Mouse (Mus musculus) forebrain, embryonic 10.5 days (tissue): ENCODE data around the gene Tmem186. TPM values are rescaled to one million over a fixed set of nuclear protein-coding genes. Genes with fewer than 3 reads are reported as not detected.

Source experiments
- DNase-seq: peaks from one replicate; pipeline ENCODE4 v3.0.0-alpha.2; 2017; ENCODE audit warnings: low spot score; ENCODE audit errors: extremely low spot score
- H3K27ac ChIP-seq: fragments of 300-500 bp; sonication (generic); 2 replicates; pipeline ENCODE4 v1.5.1; 2016; ENCODE audit warnings: mild to moderate bottlenecking
- H3K27me3 ChIP-seq: fragments of 300-500 bp; sonication (generic); 2 replicates; pipeline ENCODE4 v1.6.1; 2016; ENCODE audit warnings: mild to moderate bottlenecking; ENCODE audit not compliant: poor library complexity, severe bottlenecking
- H3K36me3 ChIP-seq: fragments of 300-500 bp; sonication (generic); replicated peaks from 2 replicates; pipeline ENCODE4 v1.6.1; 2016; ENCODE audit warnings: mild to moderate bottlenecking, moderate library complexity
- H3K4me1 ChIP-seq: fragments of 300-500 bp; sonication (generic); 2 replicates; pipeline ENCODE4 v1.6.1; 2016
- H3K4me3 ChIP-seq: fragments of 300-500 bp; sonication (generic); 2 replicates; pipeline ENCODE4 v1.5.1; 2016; ENCODE audit warnings: mild to moderate bottlenecking, moderate library complexity
- H3K9me3 ChIP-seq: fragments of 300-500 bp; sonication (generic); 2 replicates; pipeline ENCODE4 v1.6.1; 2016; ENCODE audit warnings: mild to moderate bottlenecking, moderate library complexity
- WGBS: fragments of 180-500 bp; shearing (Covaris S2); methylation state at CpG from one replicate; pipeline ENCODE4 v1.1.7; 2016; 5-methylcytosine and 5-hydroxymethylcytosine counted together
- polyA plus RNA-seq: library from polyadenylated mRNA; unstranded; fragments of >200 nt; fragmentation: Nextera tagmentation; extraction: Ambion mirVana; gene quantifications from 2 replicates; pipeline ENCODE4 v1.2.1, GENCODE M21; 2016

Tmem186 gene
- polyA plus RNA-seq, 1 experiment from 2014 or later = 27.5 TPM

DNA sequence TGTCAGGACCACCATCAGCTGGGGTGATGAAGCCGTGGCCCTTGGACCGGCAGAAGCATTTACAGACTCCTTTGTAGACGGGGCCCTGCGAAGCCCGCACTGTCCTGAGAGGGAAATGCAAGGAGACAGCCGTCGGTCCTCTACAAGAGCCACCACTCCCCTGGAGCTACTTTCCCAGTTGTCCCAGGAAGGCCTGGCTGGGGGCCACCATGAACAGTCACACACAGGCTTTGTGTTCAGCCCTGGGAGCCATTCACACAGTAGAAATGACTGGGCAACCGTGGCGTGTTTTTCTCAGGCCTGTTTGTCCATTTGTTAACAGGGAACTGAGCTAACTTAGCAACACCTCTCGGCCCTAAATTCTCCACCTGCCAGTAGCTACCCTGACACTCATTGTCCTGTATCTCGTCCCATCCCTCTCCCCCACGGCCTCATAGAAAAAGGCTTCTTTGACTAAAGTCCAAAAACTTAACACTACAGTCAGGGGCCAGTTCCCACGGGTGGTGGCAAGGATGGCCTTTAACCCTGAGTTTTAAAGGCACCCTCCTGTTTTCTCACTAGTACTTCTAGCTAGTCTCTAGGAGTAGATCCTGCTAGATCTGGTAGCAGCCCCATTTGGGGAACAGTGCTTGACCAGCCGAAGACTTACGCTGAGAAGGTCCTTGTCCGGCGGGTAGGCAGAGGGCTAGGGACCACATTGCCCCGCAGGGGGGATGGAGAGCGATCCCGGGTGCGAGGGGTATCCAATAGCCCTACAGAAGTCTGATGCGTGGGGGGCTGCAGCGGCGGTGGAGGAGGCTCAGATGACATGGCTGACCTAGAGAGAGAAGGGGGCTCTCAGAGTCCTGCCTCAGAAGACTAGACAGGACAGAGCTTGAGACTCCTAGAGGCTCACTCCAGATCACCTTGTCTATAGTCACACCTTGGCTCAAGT, 26.4 kb upstream of the Tmem186 start:
- Histone ChIP-seq H3K4me1 (peaks cover 27% of the 10 kb centered on the region), H3K4me3 (no peak overlapping the region), H3K27me3 (no peaks in the 10 kb centered on the region), H3K9me3 (no peaks in the 10 kb centered on the region), H3K27ac (no peak overlapping the region), H3K36me3 (peaks cover 86% of the 10 kb centered on the region)
- DNase-seq = no peak
- WGBS = 87% methylated on average over 24 of the region's 24 CpGs

DNA sequence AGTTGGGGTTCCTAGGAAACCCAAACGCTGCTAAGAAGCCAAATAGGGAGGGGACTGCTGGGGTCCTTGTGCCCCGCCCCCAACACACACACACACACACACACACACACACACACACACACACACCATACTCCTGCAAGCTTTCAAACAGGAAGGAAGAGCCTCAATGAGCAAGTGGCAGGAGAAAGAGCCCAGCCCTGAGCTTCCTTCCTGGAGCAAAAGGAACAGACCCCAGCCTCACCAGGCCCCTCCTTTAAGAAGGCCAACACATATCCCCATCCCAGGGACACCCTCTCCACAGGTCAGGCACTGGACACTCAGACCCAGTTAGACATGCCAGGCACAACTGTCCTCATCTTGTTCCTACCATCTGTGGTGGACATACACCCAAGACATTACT, 25.5 kb upstream of the Tmem186 start:
- no peaks in the 10 kb centered on the region for H3K9me3 ChIP-seq
- H3K4me1 ChIP-seq = peaks cover 19% of the 10 kb centered on the region
- H3K36me3 ChIP-seq = peaks cover 89% of the 10 kb centered on the region
- 83% methylated on average over 2 of the region's 2 CpGs for WGBS
- H3K27ac ChIP-seq = no peak overlapping the region
- H3K27me3 ChIP-seq = no peaks in the 10 kb centered on the region
- H3K4me3 ChIP-seq = no peak overlapping the region
- no peak for DNase-seq

DNA sequence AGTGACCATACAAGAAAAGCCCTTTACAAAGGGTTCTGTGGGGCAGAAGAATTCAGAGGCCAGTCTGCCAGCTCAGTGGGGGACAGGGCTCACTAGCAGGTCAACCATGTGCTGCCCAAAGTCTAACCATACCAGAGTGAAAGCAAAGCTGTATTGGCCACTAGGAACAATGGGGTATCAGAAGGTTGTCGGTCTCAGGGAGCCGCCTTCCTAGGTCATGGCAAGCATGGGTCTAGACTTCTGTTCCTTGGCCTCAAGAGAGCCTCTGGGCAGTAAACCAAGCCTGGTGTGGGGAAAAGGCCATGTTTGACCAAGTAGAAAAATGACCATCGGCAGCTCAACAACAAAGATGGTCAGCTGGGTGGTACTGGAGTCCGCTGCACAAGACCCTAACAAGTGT, 21.3 kb upstream of the Tmem186 start:
- no peak overlapping the region for H3K4me3 ChIP-seq
- peaks cover 95% of the 10 kb centered on the region for H3K36me3 ChIP-seq
- H3K9me3 ChIP-seq = no peaks in the 10 kb centered on the region
- no peaks in the 10 kb centered on the region for H3K27me3 ChIP-seq
- 87% methylated on average over 4 of the region's 4 CpGs for WGBS
- H3K4me1 ChIP-seq = no peaks in the 10 kb centered on the region
- H3K27ac ChIP-seq = no peak overlapping the region
- no peak for DNase-seq

DNA sequence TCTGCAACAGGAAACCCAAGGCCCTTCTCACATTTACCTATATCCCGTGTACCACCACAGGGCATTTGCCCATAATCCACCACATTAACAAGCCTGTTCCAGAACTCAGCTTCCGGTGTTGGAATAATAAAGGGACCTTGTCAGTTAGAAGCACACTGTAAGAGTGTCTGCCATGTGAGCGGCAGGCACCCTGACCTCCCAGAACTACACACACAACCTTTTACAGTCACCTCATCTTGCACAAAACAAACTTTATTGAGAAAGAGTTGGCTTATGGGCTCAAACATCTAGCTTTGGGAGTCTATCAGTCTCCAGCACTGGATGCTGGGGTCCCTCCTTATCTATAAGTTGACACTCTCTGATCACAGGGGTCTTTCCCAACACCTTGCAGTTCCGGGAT, 20.8 kb upstream of the Tmem186 start:
- no peaks in the 10 kb centered on the region for H3K9me3 ChIP-seq
- H3K4me1 ChIP-seq = no peaks in the 10 kb centered on the region
- peaks cover 95% of the 10 kb centered on the region for H3K36me3 ChIP-seq
- H3K4me3 ChIP-seq = no peak overlapping the region
- no peaks in the 10 kb centered on the region for H3K27me3 ChIP-seq
- no peak for DNase-seq
- H3K27ac ChIP-seq = no peak overlapping the region
- WGBS = 80% methylated on average over 4 of the region's 4 CpGs

DNA sequence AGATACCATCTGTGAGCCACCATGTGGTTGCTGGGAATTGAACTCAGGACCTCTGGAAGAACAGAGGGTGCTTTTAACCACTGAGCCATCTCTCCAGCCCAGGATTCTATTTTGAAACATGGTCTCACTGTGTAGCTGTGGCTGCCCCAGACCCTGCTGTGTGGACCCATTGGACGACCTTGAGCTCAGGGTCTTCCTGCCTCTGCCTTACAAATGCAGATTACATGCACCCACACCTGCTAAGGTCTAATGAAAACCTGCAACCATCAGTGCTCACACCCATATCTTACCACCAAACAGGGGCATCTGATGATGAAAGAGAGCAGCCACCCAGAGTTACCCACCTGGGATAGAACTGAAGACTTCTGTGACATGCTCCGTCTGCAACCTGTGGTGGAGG, 18.7 kb upstream of the Tmem186 start:
- Histone ChIP-seq H3K9me3 (no peaks in the 10 kb centered on the region), H3K4me3 (no peak overlapping the region), H3K27ac (no peak overlapping the region), H3K27me3 (no peaks in the 10 kb centered on the region), H3K4me1 (no peaks in the 10 kb centered on the region), H3K36me3 (peaks cover 95% of the 10 kb centered on the region)
- no peak for DNase-seq
- WGBS = 90% methylated on average over 2 of the region's 2 CpGs

DNA sequence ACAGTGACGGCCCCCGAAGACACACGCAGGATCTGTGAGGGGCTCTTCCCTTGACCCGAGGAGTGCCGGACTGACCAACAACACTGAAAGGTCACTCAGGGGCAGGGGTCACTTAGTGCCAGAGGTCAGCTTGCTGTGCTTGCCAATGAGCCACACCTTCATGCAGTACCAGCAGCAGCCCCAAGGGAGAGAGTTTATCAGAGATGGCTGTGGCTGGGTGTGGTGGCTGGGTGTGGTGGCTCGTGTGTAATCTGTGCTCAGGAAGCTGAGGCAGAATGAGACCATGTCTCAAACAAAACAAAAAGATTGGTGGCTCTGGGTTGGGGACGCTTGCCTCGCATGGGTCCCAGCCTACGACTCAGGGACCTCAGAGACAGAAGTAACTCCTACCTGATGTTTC, 18.1 kb upstream of the Tmem186 start:
- no peaks in the 10 kb centered on the region for H3K4me1 ChIP-seq
- no peak for DNase-seq
- no peaks in the 10 kb centered on the region for H3K27me3 ChIP-seq
- peaks cover 97% of the 10 kb centered on the region for H3K36me3 ChIP-seq
- no peaks in the 10 kb centered on the region for H3K9me3 ChIP-seq
- no peak overlapping the region for H3K27ac ChIP-seq
- H3K4me3 ChIP-seq = no peak overlapping the region
- 87% methylated on average over 9 of the region's 9 CpGs for WGBS

DNA sequence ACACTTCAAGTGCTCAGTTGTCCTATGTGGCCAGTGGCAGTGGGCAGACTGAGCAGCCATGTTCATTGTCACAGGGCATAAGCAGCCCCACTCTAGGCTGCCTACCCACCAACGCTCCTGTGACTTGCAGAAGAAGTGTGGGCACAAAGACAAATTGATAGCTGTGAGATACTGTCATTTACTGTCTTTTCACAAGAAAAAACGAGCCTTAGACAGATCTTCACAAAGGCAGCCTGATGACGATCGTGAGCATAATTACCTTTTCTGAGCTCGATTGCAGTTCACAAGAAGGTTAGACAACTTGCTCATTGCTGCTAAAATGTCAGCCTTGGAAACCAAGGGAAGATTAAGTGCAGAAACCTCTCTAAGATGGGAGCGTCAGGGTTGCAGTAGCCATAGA, 17.6 kb upstream of the Tmem186 start:
- H3K27me3 ChIP-seq = no peaks in the 10 kb centered on the region
- WGBS = 90% methylated on average over 6 of the region's 6 CpGs
- H3K9me3 ChIP-seq = no peaks in the 10 kb centered on the region
- H3K4me3 ChIP-seq = no peak overlapping the region
- H3K36me3 ChIP-seq = peaks cover 97% of the 10 kb centered on the region
- H3K4me1 ChIP-seq = no peaks in the 10 kb centered on the region
- H3K27ac ChIP-seq = no peak overlapping the region
- no peak for DNase-seq

DNA sequence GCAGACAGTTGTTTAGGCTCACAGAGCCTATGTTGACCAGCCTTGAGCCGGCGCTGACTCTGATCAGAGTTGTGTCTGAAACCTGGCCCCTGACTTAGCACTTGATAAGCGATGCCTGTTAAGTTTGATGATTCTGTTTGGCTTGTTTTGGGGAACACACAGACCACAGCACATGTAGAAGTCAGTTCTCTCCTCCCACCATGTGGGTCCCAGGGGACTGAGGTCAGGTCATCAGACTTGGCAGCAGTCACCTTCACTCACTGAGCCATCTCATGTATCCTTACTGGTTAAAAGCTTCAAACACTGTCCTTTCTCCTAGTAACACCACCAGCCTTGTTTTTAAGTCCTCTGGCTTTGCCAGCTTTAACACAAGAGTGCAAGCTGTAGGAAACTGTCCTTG, 12.5 kb upstream of the Tmem186 start:
- H3K27ac ChIP-seq = no peak overlapping the region
- no peaks in the 10 kb centered on the region for H3K9me3 ChIP-seq
- no peaks in the 10 kb centered on the region for H3K27me3 ChIP-seq
- no peak for DNase-seq
- H3K4me1 ChIP-seq = no peaks in the 10 kb centered on the region
- no peak overlapping the region for H3K4me3 ChIP-seq
- H3K36me3 ChIP-seq = peaks cover 98% of the 10 kb centered on the region
- 91% methylated on average over 3 of the region's 3 CpGs for WGBS

DNA sequence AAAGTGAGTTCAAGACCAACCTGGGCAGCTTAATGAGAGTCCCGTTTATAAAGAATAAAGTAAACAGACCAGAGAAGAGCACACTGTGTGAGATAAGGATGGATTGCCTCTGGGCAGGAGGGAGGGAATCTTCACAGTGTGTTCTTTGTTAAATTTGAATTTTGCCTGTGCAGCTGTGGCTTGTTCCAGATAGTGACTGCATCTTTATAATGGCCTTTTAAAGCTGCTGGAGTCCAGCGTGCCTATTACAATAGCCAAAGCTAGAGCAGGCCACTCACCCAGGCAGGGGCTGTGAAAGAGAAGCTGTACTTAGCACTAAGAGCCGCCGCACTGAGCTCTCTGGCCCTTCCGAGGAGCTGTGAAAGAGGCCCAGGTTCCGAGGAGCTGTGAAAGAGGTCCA, 8.0 kb upstream of the Tmem186 start:
- no peaks in the 10 kb centered on the region for H3K4me1 ChIP-seq
- H3K27me3 ChIP-seq = no peaks in the 10 kb centered on the region
- no peak for DNase-seq
- H3K27ac ChIP-seq = no peak overlapping the region
- 90% methylated on average over 6 of the region's 6 CpGs for WGBS
- no peaks in the 10 kb centered on the region for H3K9me3 ChIP-seq
- H3K36me3 ChIP-seq = peaks cover 85% of the 10 kb centered on the region
- H3K4me3 ChIP-seq = no peak overlapping the region

DNA sequence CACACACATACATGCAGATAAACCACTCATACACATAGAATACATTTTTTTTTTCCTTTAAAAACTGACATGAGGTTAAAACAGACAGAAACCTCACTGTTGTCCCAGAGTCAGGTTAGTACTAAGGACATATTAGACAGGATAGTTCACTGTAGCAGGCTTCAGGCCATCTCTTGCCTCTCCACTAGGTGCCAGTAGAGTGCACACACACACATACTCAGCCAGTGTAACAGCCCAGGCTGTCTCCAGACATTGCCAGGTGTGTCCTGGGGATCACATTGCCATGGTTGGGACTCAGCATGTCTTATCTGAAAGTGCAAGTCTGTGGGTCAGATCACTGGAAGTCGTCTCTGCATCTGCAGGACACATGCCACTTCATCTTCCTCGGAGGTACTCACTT, 6.3 kb upstream of the Tmem186 start:
- no peak overlapping the region for H3K27ac ChIP-seq
- 71% methylated on average over 2 of the region's 2 CpGs for WGBS
- H3K9me3 ChIP-seq = no peaks in the 10 kb centered on the region
- no peak overlapping the region for H3K4me3 ChIP-seq
- H3K4me1 ChIP-seq = peaks cover 4% of the 10 kb centered on the region
- H3K27me3 ChIP-seq = no peaks in the 10 kb centered on the region
- DNase-seq = no peak
- H3K36me3 ChIP-seq = peaks cover 71% of the 10 kb centered on the region

DNA sequence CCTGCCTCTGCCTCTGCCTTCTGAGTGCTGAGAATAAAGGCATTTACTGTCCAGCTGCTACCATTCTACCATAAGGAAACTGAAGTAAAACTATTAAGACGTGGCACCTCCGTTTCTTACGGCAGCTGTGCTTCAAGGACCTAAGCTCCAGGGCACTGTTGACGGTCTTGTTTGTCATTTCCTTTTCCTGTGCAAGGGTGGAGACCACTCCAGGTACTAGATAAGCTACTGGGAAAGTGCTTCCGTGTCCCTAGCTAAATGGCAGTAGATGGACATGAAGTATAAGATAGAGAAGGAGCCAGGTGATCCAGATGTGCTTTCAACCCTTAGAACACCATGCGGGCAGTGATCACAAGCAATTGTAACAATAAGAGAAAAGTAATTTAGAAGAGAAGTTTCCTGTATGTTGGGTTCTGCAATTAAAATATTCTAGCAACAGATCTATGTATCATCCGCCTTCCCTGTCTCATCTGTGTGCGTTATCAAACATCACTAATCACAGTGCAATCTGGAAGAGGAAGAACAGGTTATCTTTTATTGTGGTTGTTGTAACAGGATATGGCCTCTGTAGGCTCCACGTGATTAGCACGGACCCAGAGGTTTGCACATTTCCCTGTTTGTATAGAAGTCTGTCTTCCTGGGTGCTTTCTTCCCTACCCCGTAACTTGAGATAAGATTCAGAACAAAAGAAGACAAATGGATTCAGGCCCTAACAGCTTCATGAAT, 2.1 kb upstream of the Tmem186 start:
- Histone ChIP-seq H3K4me1 (peaks cover 32% of the 10 kb centered on the region), H3K27ac (no peak overlapping the region), H3K27me3 (no peaks in the 10 kb centered on the region), H3K9me3 (no peaks in the 10 kb centered on the region), H3K4me3 (no peak overlapping the region), H3K36me3 (peaks cover 45% of the 10 kb centered on the region)
- 88% methylated on average over 11 of the region's 11 CpGs for WGBS
- DNase-seq = no peak

DNA sequence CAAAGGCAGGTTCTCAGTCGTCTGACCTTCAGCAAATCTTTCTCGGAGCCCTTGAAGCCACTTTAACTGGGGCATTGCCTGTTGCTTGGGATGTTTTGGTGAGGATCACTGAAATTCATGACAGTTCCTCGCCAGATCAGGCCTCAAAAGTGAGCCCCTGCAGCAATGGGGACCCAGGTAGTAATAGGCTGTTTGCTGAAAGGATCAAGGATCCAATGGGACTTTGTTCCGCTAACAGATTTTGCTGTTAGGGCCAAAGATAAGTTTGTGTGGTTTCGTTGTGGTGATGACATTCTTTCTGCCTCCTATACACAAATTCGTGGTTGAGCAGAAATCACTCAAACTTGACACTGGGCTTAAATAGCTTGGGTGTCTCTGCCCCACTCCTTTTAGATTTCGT, 619 bp upstream of the Tmem186 start:
- Histone ChIP-seq H3K4me1 (peaks cover 32% of the 10 kb centered on the region), H3K27ac (peak overlapping the region; percentile 95), H3K4me3 (peak overlapping the region; percentile 83), H3K27me3 (no peaks in the 10 kb centered on the region), H3K36me3 (peaks cover 40% of the 10 kb centered on the region), H3K9me3 (no peaks in the 10 kb centered on the region)
- WGBS = 53% methylated on average over 7 of the region's 7 CpGs
- no peak for DNase-seq

DNA sequence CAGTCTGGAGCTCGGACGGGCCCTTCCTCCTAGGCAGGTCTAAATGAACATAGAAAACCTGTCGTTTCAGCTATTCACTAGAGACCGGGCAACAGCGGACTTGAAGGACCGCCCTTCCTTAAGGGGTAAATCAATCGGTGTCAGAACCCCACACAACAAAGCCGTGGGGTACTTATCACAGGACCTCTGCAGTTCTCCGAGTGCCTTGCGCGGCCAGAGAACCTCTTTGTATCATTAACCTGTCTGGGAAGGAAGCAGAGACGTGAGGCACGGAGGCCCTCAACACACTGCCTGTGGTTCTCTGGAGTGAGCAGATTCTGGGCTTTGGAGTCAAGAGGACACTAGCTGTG, 670 bp downstream of the Tmem186 start:
- H3K36me3 ChIP-seq = peaks cover 46% of the 10 kb centered on the region
- WGBS = under 1% methylated on average over 13 of the region's 13 CpGs
- H3K4me3 ChIP-seq = peak overlapping the region; percentile 83
- H3K27me3 ChIP-seq = no peaks in the 10 kb centered on the region
- H3K9me3 ChIP-seq = no peaks in the 10 kb centered on the region
- peak overlapping the region; percentile 95 for H3K27ac ChIP-seq
- H3K4me1 ChIP-seq = peaks cover 32% of the 10 kb centered on the region
- DNase-seq = no peak
